Mouse (Mus musculus) layer of hippocampus, adult 11-12 months (tissue): ENCODE measurements at regions not wholly inside any gene's neighbourhood (a gene's known extent, or its start where the extent isn't known, plus 50 kb on each side); places are given as distances from the start of the nearest gene placed in this dataset.

ENCODE experiments used
- DNase-seq: peaks from one replicate; pipeline ENCODE4 v3.0.0; 2022; ENCODE audit warnings: low spot score

GRCm38 (mm10) chr5:45121751-45122280, 322.3 kb upstream of the Ldb2 start:
- no peak for DNase-seq

DNA sequence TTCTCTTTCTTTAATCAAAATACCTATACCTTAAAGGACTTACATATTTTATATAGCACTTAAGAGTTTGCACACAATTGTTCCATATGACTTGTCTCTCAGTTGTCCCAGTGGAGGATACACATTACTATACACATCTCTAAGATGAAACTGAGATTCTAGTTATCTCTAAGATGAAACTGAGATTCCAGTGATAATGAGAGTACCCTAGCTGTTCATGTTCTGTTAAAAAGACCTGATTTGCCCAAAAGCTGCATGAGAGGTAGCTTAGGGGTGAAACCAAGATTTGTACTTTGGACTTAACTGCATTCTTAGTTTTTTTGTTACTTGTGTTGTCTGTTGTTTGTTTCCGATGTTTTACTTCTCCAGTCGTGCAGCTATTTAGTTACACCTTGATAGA, 320.3 kb upstream of the Ldb2 start:
- no peak for DNase-seq

GRCm38 (mm10) chr5:45111246-45111645, 311.8 kb upstream of the Ldb2 start:
- no peak for DNase-seq

- no peak for DNase-seq
Observed at GRCm38 (mm10) chr5:45110797-45111196, 311.3 kb upstream of the Ldb2 start.

GRCm38 (mm10) chr5:45105236-45105816, 305.8 kb upstream of the Ldb2 start:
- no peak for DNase-seq

DNA sequence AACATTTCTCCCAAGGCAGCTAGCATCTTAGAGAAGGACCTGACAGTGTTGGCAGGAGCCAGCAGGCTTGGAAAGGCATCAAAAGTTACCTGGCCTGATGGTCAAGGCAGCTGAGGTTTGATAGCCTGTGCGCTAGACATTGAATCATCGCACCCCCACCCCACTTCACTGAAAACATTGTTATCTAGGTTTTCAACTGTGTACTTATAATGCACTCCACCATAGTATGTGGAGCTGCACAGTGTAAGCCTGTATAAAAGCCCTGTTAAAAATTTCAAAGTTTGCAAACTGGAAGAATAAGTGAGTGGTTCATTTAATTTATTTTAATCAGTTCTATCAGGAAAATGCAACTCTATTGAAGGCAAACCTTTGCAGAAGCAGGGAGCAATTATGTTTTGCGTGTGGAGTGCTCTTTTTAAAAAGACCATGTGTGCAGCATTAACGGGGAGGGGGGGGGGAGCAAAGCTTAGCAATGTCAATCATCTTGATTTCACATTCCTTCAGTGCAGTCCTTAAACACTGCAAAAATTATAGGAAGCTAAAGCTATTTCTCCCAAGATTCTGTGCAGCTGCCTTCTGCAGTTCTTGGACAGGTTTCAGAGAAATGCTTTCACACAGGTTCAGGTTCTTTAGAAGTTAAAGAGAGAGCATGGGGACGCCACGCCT, 304.4 kb upstream of the Ldb2 start:
- DNase-seq = no peak

- DNase-seq = no peak
Observed at GRCm38 (mm10) chr5:45102661-45103060, 303.2 kb upstream of the Ldb2 start.

DNA sequence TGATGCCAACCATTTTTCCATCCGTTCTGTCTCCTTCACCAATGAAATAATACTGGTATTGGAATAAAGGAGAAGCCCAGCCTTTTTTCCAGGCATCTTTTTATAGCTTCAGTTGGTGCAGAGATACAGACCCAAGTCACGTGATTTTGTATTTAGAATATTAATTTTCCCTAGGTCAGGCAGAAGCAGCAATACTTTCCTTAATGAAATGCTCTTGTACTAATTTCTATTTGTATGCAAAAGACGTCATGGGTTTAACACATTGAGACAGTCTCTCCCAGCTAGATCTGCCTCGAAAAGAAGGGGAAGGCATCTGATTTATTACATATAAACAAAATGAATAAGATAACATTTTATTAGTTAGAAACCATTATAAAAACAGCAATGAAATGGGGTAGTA, 302.3 kb upstream of the Ldb2 start:
- DNase-seq = no peak

- no peak for DNase-seq
Observed at GRCm38 (mm10) chr5:45099082-45099481, 299.6 kb upstream of the Ldb2 start.

GRCm38 (mm10) chr5:45097941-45098340, 298.5 kb upstream of the Ldb2 start:
- no peak for DNase-seq

GRCm38 (mm10) chr5:45084741-45085140, 285.3 kb upstream of the Ldb2 start:
- no peak for DNase-seq

- DNase-seq = no peak
Observed at GRCm38 (mm10) chr5:45082601-45083000, 283.1 kb upstream of the Ldb2 start.

GRCm38 (mm10) chr5:45076347-45076890, 276.9 kb upstream of the Ldb2 start:
- no peak for DNase-seq

GRCm38 (mm10) chr5:45075195-45075594, 275.7 kb upstream of the Ldb2 start:
- DNase-seq = no peak

- DNase-seq = no peak
Observed at GRCm38 (mm10) chr5:45072529-45072928, 273.0 kb upstream of the Ldb2 start.

DNA sequence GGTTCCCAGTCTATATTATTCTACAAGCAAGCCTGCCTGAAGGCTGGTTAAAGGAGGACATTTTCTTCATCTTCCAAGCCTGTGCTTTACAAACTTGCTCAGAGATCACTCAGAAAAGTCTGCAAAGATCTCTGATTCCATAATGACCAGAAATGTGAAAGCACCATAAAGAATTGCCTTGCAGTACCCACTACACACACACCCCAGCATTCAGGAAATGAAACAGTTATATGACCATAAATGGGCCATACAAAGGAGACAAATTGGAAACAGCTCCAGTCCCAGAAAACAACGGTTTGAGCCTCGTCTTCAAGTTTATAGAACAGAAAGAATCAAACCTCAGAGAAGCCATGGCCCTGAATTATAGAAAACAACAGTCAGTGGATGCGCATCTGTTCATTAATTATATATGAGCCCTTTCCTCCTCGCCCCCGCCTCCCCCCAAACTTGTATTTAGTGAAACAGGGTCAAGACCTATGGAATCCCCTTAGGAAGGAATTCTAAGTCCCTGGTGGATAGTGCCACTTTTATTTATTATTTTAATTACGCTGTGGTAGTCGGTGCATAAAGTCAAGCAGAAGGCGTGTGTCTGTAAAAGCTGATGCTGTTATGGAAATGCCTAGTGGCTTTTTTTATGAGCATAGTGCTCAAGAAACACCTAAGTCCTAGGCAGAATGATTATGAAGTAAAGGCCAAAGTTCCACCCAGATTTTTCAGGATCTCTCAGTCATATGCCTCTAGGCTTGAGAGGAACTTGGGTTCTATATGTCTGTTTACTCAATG, 266.6 kb upstream of the Ldb2 start:
- DNase-seq = no peak

GRCm38 (mm10) chr5:45062567-45062966, 263.1 kb upstream of the Ldb2 start:
- DNase-seq = peak; percentile 13

DNA sequence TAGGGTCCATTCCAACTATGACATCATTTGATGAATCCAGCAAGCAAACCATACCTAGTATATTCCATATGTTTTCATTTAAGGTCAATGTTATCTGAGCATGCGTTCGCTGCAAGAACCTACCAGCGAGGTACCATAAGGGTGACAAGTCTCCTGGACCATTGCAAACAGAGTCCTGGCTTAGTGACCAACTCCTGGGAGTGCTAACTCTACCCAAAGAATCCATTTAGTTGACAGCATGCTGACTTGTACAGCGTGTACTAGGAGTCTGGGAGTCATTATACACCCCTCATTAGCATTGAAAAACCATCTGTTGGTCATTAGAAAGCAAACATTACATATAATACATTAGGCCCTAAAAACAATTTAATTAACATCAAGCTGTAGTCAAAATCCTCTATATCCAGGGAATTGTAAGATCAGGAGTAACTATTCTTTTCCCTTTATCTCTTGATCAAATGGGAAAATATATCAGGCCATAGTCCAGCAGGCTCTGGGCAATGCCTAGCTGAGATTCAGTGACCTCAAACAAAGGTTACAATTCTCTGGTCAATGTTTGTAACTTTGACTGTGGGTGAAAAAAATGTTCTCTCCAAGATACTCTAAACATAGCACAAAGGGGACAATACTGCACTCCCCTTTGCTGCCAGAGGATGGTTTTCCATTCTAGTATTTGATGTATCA, 255.9 kb upstream of the Ldb2 start:
- no peak for DNase-seq

DNA sequence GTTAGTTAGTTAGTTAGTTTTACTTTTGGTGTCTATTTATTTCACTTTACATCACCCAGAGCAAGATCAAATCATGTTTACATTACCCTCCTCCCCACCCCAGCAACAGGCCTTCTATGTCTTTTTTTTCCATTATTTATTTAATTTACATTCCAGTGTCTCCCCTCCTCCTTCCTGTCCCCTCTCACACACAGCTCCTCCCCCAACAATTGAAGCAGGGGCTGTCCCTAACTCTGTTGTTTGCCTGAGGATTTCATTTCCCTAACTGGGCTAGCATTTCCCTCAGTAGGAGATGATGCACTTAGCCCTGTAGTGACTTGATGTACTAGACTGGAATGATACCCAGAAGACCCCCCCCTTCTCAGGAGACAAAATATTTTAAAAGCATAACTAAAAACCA, 249.9 kb upstream of the Ldb2 start:
- DNase-seq = no peak

DNA sequence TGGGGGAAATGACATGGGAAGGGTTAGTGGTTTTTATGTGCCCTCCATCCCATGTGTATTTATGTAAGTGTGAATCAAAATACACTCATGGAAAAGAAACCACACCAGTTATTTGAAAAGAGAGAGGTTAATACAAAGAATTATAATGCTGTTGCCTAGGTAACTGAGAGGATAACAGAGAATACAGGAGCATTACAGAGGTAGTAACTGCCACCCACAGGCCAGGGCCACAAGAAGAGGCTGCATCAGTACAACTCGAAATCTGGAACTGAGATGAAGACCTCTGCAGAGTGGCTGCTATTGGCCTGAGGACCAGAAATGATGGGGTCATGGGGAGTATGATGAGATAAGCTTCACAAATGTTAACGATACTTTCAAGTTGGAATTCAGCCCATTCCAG, 243.4 kb upstream of the Ldb2 start:
- no peak for DNase-seq

GRCm38 (mm10) chr5:45036430-45036829, 236.9 kb upstream of the Ldb2 start:
- DNase-seq = no peak

DNA sequence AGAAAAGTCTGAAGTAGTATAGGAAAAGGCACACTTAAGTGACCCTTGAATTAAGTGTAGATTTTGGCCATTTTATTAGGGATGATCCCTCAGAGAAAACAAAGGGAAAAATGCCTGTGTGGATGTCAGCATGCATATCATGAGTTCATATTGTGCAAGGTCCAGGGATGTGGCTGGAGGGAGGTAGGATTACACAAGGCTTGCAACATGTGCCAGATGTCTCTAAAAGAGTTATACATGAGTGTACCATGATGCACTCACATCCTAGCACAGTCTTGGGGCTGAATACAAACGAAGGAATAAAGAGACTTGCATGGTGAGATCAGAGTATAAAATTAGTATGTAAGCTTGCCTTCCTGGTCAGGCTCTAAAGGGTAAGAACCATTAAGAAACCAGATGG, 233.7 kb upstream of the Ldb2 start:
- DNase-seq = no peak
